Mouse (Mus musculus): ENCODE results near the gene Fam76a. TPM values are rescaled to one million over a fixed set of nuclear protein-coding genes. Genes with fewer than 3 reads are reported as not detected.
"Not testable (repeated sequence)": the region's sequence is repeated elsewhere in the genome, so short reads cannot be mapped to it uniquely, and the experiment has no call there.

Gene Fam76a
- total RNA-seq, 4 experiments from 2014 or later = 46.4 to 64.0 (median 61.0) TPM

DNA sequence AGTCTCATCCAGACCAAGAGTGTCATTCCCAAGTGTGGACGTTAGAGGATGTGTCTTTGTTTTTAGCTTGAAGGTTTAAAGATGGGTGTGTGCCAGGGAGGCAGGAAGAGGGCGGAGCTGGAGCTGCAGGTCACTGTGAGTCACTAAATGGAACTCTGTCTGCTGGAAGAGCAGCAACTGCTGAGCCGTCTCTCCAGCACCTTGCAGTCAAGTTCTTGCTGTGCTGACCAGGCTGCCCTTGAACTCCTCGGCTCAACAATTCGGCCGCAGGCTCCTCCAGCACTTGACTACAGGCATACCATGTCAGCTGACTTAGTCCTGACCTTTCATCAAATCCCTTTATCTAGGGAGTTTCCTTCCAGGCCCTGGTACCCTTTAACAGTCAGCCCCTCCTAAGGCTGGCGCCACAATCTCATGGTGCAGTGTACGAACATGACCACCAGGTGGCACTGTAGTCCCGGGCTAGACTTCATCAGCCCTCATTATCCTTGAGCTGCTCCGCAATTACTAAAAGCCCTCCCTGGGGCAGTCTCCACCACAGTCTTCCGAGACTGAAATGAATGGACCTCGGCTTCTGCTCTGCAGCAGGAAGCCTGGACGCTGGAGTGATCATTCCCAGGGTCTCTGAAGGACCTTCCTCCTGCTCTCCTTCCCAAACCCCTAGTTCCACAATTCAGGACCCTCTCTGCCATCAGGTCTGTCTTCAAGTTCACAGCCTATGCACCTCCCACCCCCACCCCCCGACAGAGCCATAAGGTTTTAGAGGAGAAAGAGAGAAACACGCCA lies 23.1 kb upstream of the Fam76a start:
- DNase-seq (ENCODE audit: low spot score in 2 of 2) = peak; percentile 57 to 85

GRCm38 (mm10) chr4:132944776-132945175 lies 22.4 kb upstream of the Fam76a start:
- no peak for DNase-seq (ENCODE audit: low spot score in 2 of 2)

GRCm38 (mm10) chr4:132944106-132944505 lies 21.7 kb upstream of the Fam76a start:
- DNase-seq (ENCODE audit: low spot score in 2 of 2) = no peak

GRCm38 (mm10) chr4:132943088-132943487 lies 20.7 kb upstream of the Fam76a start:
- DNase-seq (ENCODE audit: low spot score in 2 of 2) = no peak

DNA sequence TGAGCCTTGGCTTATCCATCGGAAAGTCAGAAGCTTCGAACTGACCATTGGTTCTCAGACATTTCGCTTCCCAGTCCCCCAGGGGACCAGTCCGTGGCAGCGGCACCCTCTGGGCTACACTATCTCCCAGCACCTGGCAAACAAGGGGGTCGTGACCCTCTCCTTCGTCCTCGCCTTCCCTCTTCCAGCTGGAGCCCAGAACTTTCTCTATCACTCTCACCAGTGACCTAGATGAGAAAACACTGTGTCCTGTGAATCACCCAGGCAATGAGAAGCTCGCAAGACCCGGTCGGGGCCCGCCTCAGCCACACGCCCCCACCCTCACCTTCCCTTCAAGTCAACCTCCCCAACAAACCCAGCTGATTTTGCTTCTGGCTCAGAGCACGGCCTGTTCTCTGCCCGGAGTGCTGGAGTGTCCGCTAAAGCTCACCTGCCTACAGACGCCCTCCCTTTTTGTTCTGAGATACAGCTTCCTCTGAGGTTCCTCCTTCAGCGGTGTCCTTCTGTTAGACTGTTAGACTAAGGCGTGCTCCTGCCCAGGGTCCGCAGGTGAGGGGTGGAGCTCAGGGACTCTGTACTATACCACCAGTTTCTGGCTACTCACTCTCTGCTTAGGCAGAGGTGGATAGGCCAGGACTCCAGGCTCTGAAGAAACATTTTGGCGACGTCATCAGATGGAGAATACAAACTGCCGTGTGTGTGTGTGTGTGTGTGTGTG lies 18.8 kb upstream of the Fam76a start:
- DNase-seq (ENCODE audit: low spot score in 2 of 2) = no peak

DNA sequence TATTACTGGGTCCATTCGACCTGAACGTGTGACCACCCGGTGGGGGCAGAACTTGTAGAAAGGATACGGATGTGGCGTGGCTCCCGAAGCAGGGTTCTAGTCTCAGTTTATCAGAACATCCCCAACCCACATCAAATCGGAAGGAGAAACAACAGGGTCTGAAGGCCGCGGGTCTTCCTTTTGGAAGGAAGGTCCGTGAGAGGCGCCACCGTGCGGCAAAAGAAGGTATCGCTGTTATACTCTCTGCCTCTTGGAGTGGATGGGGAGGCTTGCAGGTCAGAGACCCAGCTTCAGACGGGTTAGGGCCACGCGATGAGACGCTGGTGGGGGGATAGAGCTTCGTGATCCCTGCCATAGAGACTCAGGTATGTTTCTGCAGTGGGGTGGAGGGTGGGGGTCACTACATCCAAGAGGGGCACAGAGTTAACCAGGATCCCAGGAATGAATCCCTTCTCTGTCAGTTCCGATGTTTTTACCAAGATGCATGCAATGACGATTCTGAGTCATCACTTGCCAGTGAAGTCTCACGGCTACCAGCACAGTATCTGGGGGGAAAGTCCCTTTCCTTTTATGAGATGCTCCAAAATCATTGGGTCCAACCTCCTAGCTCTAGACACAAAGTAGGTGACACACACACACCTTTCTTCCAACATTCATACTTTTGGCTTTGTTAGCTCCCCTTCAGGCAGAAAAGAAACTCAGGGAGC lies 17.2 kb upstream of the Fam76a start:
- DNase-seq (ENCODE audit: low spot score in 2 of 2) = peak in 1 of 2 experiments; percentile 58

- DNase-seq (ENCODE audit: low spot score in 2 of 2) = peak; percentile 44 to 71
Measured at GRCm38 (mm10) chr4:132938181-132938941, 16.0 kb upstream of the Fam76a start.

DNA sequence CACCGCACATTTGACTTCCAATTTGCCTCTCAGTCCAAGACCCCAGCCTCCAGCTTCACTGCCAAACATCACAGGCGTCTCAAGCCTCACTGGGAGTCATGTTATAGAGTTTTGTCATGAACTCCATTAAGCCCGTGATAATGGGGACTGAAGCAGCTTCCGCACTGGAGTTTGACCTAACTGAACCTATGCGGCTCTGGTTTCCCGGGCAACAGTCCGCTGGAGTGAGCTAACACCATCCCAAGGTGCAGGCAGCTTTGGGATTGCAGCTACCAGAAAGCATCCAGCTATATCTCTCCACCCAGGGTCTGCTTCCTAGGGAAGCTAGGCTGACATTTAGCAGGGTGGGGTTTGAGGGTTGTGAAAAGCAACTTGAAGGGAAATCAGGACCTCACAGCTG lies 12.3 kb upstream of the Fam76a start:
- DNase-seq (ENCODE audit: low spot score in 2 of 2) = no peak

DNA sequence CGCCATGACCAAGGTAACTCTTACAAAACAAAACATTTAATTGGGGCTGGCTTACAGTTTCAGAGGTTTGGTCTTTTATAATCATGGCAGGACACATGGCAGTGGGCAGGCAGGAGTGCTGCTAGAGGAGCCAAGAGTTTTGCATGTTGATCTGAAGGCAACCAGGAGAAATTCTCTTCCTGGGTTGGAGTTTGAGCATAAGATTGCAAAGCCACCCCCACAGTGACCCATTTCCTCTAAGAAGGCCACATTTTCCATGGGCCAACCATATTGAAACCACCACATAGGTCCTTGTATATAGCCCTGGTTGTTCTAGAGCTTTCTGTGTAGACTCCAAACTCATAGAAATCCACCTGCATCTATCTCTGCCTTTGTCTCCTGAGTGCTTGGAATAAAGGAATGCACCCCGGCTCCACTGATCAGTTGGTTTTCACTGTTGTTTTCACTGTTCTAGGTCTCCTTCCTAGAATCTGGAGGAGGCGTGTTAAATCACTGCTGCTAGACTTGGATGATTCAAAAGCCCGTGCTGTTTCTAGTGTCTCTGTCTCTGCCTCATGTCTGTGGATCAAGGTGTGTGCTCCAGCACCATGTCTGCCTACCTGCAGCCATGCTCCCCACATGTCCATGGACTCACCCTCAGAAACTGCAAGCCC lies 10.5 kb upstream of the Fam76a start:
- DNase-seq (ENCODE audit: low spot score in 2 of 2) = peak in 1 of 2 experiments; percentile 40

DNA sequence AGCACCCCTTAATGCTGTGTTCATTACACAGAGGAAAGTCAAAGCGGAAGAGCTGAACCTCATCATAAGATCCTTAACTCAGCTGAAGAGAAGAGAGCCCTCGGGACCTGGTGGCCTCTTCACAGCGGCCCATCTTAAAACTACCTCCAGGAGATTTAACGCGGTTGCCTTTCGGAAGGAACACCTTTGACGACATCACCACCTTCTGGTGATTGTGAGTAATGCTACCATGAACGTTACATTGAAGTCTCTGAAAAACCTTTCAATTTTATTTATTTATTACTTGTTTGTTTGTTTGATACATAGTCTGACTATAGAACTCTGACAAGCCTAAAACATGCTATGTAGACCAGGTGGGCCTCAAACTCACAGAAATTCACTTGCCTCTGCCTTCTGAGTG lies 8.4 kb upstream of the Fam76a start:
- DNase-seq (ENCODE audit: low spot score in 2 of 2) = no peak

GRCm38 (mm10) chr4:132926520-132926919 lies 4.2 kb upstream of the Fam76a start:
- not testable (repeated sequence) for DNase-seq (ENCODE audit: low spot score in 2 of 2)

DNA sequence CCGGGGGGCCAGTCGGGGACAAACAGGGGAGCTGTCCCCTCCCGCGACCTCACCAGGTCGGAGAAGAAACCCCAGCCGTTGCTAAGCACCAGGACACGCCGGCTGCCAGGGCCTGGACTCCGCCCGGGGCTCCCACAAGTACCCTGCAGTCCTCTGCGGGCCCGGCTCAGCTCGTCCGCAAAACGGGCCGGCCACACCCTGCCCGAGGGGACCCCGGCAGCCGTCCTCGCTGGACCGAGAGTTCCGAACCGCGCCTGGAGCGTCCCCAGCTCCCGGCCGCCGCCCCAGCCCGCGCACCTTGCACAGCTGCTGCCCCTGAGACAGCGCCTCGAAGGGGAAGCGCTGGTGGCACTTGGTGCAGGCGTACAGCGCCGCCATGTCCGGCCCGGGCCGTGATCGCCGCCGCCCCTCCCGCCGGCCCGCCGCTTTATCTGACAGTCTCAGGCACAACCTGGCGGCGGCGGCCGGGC lies 262 bp downstream of the Fam76a start:
- DNase-seq (ENCODE audit: low spot score in 2 of 2) = peak in 1 of 2 experiments; percentile 39

DNA sequence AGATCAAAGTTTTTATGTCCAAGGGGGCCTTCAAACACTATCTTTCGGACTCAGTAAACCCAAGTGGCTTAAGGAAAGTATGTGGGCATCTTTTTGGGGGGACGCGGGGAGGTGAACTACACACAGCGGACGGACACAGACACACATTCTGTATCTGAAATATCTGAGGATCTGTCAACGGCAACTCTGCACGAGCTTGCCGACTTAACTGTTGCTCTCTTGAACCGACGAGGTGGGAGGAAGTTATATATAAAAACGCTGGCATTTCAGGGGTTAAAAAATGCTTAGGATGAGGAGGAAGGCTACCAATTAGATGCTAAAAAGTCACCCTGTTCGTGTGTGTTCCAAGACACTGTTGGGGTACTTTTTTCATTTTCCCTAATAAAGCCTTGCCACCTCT lies 870 bp downstream of the Fam76a start:
- no peak for DNase-seq (ENCODE audit: low spot score in 2 of 2)

DNA sequence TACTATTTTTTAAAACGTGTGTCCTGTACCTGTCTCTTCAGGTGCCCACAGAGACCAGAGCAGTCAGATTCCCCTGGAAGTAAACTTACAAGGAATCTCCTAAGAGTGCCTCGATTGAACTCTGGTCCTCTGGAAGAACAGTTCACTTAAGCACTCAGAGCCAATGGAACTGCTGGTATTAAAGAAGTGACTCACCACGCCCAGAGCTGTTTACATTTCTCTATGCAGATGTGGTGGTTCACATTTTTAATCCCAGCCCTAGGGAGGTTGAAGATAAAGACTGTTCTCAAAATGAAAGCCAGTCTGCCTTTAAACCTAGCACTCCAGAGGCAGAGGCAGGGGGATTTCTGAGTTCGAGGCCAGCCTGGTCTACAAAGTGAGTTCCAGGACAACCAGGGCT lies 2.2 kb downstream of the Fam76a start:
- no peak for DNase-seq (ENCODE audit: low spot score in 2 of 2)

GRCm38 (mm10) chr4:132918493-132918892 lies 3.9 kb downstream of the Fam76a start:
- DNase-seq (ENCODE audit: low spot score in 2 of 2) = not testable (repeated sequence)

DNA sequence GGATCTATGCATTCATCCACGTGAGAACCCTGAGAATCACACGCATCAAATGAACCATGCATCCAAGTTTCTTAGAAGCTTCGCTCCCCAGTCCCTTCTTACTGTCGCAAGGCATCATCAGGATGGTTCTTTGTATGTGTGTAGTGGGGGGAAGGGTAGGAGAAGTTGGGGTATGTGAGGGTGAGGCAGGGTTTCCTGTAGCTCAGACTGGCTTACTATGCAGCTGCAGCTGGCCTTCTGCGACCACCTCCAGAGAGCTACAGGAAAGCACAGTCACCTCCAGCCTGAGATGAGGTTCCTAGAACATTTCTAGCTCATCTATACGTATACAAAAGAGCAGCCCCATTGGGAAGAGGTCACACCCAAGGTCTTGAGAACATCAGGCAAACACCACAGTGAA lies 10.2 kb downstream of the Fam76a start:
- no peak for DNase-seq (ENCODE audit: low spot score in 2 of 2)

GRCm38 (mm10) chr4:132905843-132906360 lies 16.5 kb downstream of the Fam76a start:
- DNase-seq (ENCODE audit: low spot score in 2 of 2) = no peak

GRCm38 (mm10) chr4:132904765-132905309 lies 17.5 kb downstream of the Fam76a start:
- DNase-seq (ENCODE audit: low spot score in 2 of 2) = no peak

DNA sequence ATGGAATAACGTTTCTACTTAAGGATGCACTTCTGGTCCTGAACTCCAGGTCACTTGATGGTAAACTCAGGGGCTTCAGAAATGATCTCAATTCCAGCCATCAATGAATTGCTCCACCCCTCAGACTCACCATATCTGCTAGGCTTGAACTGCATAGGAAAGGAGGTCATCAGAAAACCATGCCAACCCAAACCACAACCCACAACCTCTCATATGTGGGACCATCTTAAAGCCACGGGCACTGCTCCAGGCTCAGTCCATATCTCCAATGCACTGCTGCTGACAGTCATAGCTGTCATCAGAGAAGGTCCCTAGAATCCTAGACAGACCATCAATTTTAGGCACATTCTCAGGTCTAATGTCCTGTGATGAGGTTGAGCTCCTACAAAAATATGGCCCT lies 18.3 kb downstream of the Fam76a start:
- DNase-seq (ENCODE audit: low spot score in 2 of 2) = no peak

- DNase-seq (ENCODE audit: low spot score in 2 of 2) = no peak
Measured at GRCm38 (mm10) chr4:132898197-132898596, 24.2 kb downstream of the Fam76a start.
